Mouse (Mus musculus): ENCODE results near the gene E130308A19Rik. TPM values are rescaled to one million over a fixed set of nuclear protein-coding genes. Genes with fewer than 3 reads are reported as not detected.

Gene E130308A19Rik
- total RNA-seq, 2 experiments from 2014 or later = 11.6 to 13.1 TPM

- DNase-seq (ENCODE audit: low spot score in 2 of 2) = no peak
These were observed 8.5 kb downstream of the E130308A19Rik start for GRCm38 (mm10) chr4:59634532-59634931.

- no peak for DNase-seq (ENCODE audit: low spot score in 2 of 2)
These were observed 13.2 kb downstream of the E130308A19Rik start for GRCm38 (mm10) chr4:59639163-59639562.

- DNase-seq (ENCODE audit: low spot score in 2 of 2) = no peak
These were observed 14.7 kb downstream of the E130308A19Rik start for GRCm38 (mm10) chr4:59640720-59641119.

GRCm38 (mm10) chr4:59642039-59642438, 16.0 kb downstream of the E130308A19Rik start:
- DNase-seq (ENCODE audit: low spot score in 2 of 2) = no peak

GRCm38 (mm10) chr4:59642657-59643056, 16.6 kb downstream of the E130308A19Rik start:
- no peak for DNase-seq (ENCODE audit: low spot score in 2 of 2)

- DNase-seq (ENCODE audit: low spot score in 2 of 2) = no peak
These were observed 18.4 kb downstream of the E130308A19Rik start for GRCm38 (mm10) chr4:59644431-59644830.

- no peak for DNase-seq (ENCODE audit: low spot score in 2 of 2)
These were observed 19.0 kb downstream of the E130308A19Rik start for GRCm38 (mm10) chr4:59644992-59645391.

- no peak for DNase-seq (ENCODE audit: low spot score in 2 of 2)
These were observed 19.6 kb downstream of the E130308A19Rik start for GRCm38 (mm10) chr4:59645610-59646009.

GRCm38 (mm10) chr4:59646020-59646696, 20.1 kb downstream of the E130308A19Rik start:
- no peak for DNase-seq (ENCODE audit: low spot score in 2 of 2)

GRCm38 (mm10) chr4:59649119-59649518, 23.1 kb downstream of the E130308A19Rik start:
- no peak for DNase-seq (ENCODE audit: low spot score in 2 of 2)

- DNase-seq (ENCODE audit: low spot score in 2 of 2) = no peak
These were observed 26.2 kb downstream of the E130308A19Rik start for GRCm38 (mm10) chr4:59652166-59652681.

GRCm38 (mm10) chr4:59656061-59656642, 30.1 kb downstream of the E130308A19Rik start:
- DNase-seq (ENCODE audit: low spot score in 2 of 2) = no peak

- no peak for DNase-seq (ENCODE audit: low spot score in 2 of 2)
These were observed 36.2 kb downstream of the E130308A19Rik start for GRCm38 (mm10) chr4:59662163-59662562.

- no peak for DNase-seq (ENCODE audit: low spot score in 2 of 2)
These were observed 37.4 kb downstream of the E130308A19Rik start for GRCm38 (mm10) chr4:59663451-59663850.

- no peak for DNase-seq (ENCODE audit: low spot score in 2 of 2)
These were observed 40.7 kb downstream of the E130308A19Rik start for GRCm38 (mm10) chr4:59666550-59667317.

- DNase-seq (ENCODE audit: low spot score in 2 of 2) = no peak
These were observed 42.0 kb downstream of the E130308A19Rik start for GRCm38 (mm10) chr4:59668050-59668449.

- no peak for DNase-seq (ENCODE audit: low spot score in 2 of 2)
These were observed 43.1 kb downstream of the E130308A19Rik start for GRCm38 (mm10) chr4:59669131-59669530.

- no peak for DNase-seq (ENCODE audit: low spot score in 2 of 2)
These were observed 44.0 kb downstream of the E130308A19Rik start for GRCm38 (mm10) chr4:59670015-59670414.

- DNase-seq (ENCODE audit: low spot score in 2 of 2) = no peak
These were observed 47.6 kb downstream of the E130308A19Rik start for GRCm38 (mm10) chr4:59673423-59674117.

- DNase-seq (ENCODE audit: low spot score in 2 of 2) = no peak
These were observed 49.1 kb downstream of the E130308A19Rik start for GRCm38 (mm10) chr4:59674929-59675679.
